ENCODE assay signal across 9 mouse cellular contexts in the genomic region with DNA sequence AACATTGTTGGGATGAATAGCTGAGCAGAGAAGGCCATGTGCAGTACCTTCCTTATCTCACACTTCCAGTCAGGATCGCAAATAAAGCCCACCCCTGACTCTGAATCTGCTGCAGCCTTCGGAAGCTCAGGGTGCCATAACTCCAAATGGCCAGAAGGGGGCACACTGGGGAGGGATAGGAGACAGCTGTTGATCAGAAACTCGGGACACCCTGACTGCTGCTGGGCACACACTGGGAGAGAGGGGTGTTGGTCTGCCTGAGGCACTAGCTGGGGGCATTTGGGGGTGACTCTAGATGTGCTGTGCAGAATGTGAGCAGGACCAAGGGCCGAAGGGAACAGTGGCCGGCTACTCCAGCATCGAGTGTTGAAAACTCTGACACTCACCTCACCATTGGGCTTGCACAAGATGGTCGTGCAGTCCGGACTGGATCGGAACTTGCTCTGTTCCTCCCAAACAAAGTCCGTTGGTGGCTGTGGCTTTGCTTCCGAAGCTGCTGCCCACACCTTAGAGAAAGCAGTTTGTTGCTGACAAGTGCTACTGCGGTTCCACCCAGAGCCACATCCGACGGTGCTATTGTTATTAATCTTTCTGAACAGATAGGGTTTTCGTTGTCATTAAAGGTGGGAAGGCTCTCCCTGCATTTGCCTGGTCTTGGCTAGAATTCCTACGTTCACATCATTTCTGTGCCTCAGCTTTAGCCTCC.
A peak's percentile ranks its signal among the peaks of the same experiment; 100 is the strongest.
DNase-seq lines count a peak whose midpoint lies in the region; ATAC-seq and TF ChIP-seq lines count a peak whose summit lies in the region.
"Had no signal": no experiment of that assay in that cellular context is flagged by ENCODE, and none has a peak within 500 bp of the region (broad histone marks: within the 10 kb centered on the region; RNA-seq: fewer than 3 reads in every experiment).

No protein-coding gene starts in this region.

- H3K4me3 ChIP-seq in liver, embryonic 14.5 days (ENCODE audit: insufficient read depth in 1 of 2, low read depth in 2 of 2, low read length in 2 of 2), result no peak overlapping the region
- no peak overlapping the region for H3K4me3 ChIP-seq in limb, embryonic 14.5 days (replicated peaks; ENCODE audit: low read length)

- H3K36me3 ChIP-seq in liver, embryonic 14.5 days (replicated peaks; ENCODE audit: control insufficient read depth, insufficient read depth, low read depth), result no peaks in the 10 kb centered on the region
- H3K36me3 ChIP-seq in limb, embryonic 14.5 days (ENCODE audit: control insufficient read depth, insufficient read depth, low read length), result no peaks in the 10 kb centered on the region

- no peak for TF ChIP-seq EP300 in liver, embryonic 14.5 days (IDR thresholded peaks at IDR 0.05; ENCODE audit: low read depth)

- TF ChIP-seq CTCF in liver, embryonic 14.5 days (IDR thresholded peaks at IDR 0.05; ENCODE audit: low read depth), result peak; percentile 80

- H3K9me3 ChIP-seq in liver, embryonic 14.5 days (ENCODE audit: control insufficient read depth, low read length), result no peaks in the 10 kb centered on the region
- no peaks in the 10 kb centered on the region for H3K9me3 ChIP-seq in limb, embryonic 14.5 days (ENCODE audit: control insufficient read depth, low read length)

- ATAC-seq in liver, embryonic 14.5 days (ENCODE audit: insufficient read depth), result no peak
- no peak for ATAC-seq in limb, embryonic 14.5 days (ENCODE audit: low FRiP score, low read depth)

- H3K27me3 ChIP-seq in liver, embryonic 14.5 days (ENCODE audit: control insufficient read depth, insufficient read depth, low read length), result no peaks in the 10 kb centered on the region
- no peaks in the 10 kb centered on the region for H3K27me3 ChIP-seq in limb, embryonic 14.5 days (ENCODE audit: control insufficient read depth, insufficient read depth, low read length)

- WGBS in liver, embryonic 14.5 days (ENCODE audit: insufficient replicate concordance), result 50% methylated on average over 16 of the region's 16 CpGs
- 70% methylated on average over 16 of the region's 16 CpGs for WGBS in limb, embryonic 14.5 days

- no peak overlapping the region for H3K4me2 ChIP-seq in liver, embryonic 14.5 days (ENCODE audit: low read depth)
- no peak overlapping the region for H3K4me2 ChIP-seq in limb, embryonic 14.5 days (replicated peaks; ENCODE audit: low read depth, low read length, severe bottlenecking)

- TF ChIP-seq POLR2A in limb, embryonic 14.5 days (IDR thresholded peaks at IDR 0.05; ENCODE audit: borderline replicate concordance, extremely low read depth, insufficient read depth, insufficient read length), result no peak

- no peaks in the 10 kb centered on the region for H3K4me1 ChIP-seq in liver, embryonic 14.5 days (replicated peaks; ENCODE audit: control insufficient read depth in 2 of 2, insufficient read depth in 2 of 2, low read length in 1 of 2)
- no peaks in the 10 kb centered on the region for H3K4me1 ChIP-seq in limb, embryonic 14.5 days (ENCODE audit: control insufficient read depth, insufficient read depth, low read length)

- H3K27ac ChIP-seq in liver, embryonic 14.5 days, result no peak overlapping the region
- H3K27ac ChIP-seq in limb, embryonic 14.5 days (replicated peaks; ENCODE audit: low read depth, low read length), result no peak overlapping the region
- H3K27ac ChIP-seq: macrophage had no signal

- DNase-seq in liver, embryonic 14.5 days (ENCODE audit: low read depth in 3 of 3, low spot score in 3 of 3), result no peak
- DNase-seq in liver (no peak), MN1 (ENCODE audit: low spot score) (peak; percentile 26)
- DNase-seq in c-Kit-positive CD71-positive TER-119-positive erythroid progenitor cells, embryonic 14.5 days (ENCODE audit: low spot score), result peak; percentile 15
- peak; percentile 41 to 53 for DNase-seq in gastrocnemius, postnatal 4 days (ENCODE audit: low spot score in 2 of 2)
- peak; percentile 39 for DNase-seq in limb, embryonic 14.5 days (ENCODE audit: low spot score)
- peak; percentile 55 for DNase-seq in right cerebral cortex, postnatal 4 days
- DNase-seq in Muller cell, postnatal 12 days (ENCODE audit: inconsistent ontology term), result no peak

- H3K9ac ChIP-seq in liver, embryonic 14.5 days (replicated peaks), result no peak overlapping the region
- H3K9ac ChIP-seq in limb, embryonic 14.5 days (ENCODE audit: low read depth, low read length, severe bottlenecking), result no peak overlapping the region

Comparison
In these comparisons a context has a peak if more than half of its experiments do, and no peak if none do; other contexts are left out.
1. DNase-seq: peak in MN1 (single experiment), c-Kit-positive CD71-positive TER-119-positive erythroid progenitor cells, embryonic 14.5 days (single experiment), gastrocnemius, postnatal 4 days (2 of 2), limb, embryonic 14.5 days (single experiment) and right cerebral cortex, postnatal 4 days (single experiment); none in liver, embryonic 14.5 days (0 of 3), liver (single experiment) and Muller cell, postnatal 12 days (single experiment).